Mouse (Mus musculus): ENCODE measurements at regions not wholly inside any gene's neighbourhood (a gene's known extent, or its start where the extent isn't known, plus 50 kb on each side); places are given as distances from the start of the nearest gene placed in this dataset.

- DNase-seq (ENCODE audit: low spot score): no peak
These were observed 749.3 kb downstream of the H2al1n start for GRCm38 (mm10) chrX:14960294-14960693.

- peak; percentile 71 for DNase-seq (ENCODE audit: low spot score)
These were observed 796.1 kb downstream of the H2al1n start for GRCm38 (mm10) chrX:15007023-15007422.

Data from gastrocnemius, adult 18-20 months (tissue).